Mouse (Mus musculus) erythroblast, adult 5-6 weeks (primary cell): ENCODE data around the gene Atp6v1fnb. TPM values are rescaled to one million over a fixed set of nuclear protein-coding genes. Genes with fewer than 3 reads are reported as not detected.

ENCODE experiments used
- ATAC-seq: replicated peaks from 2 replicates; pipeline ENCODE4 v1.8.0; 2016; ENCODE audit warnings: moderate number of reproducible peaks, mild to moderate bottlenecking, moderate TSS enrichment, inconsistent platforms; ENCODE audit not compliant: poor library complexity, low FRiP score, severe bottlenecking
- total RNA-seq, 2 experiments: library from RNA; stranded (forward) in 1 of 2; stranded (reverse) in 1 of 2; fragments of 150-400 nt in 1 of 2; fragments of 200-764, 138-1000 nt in 1 of 2; gene quantifications; 2 replicates each; pipeline versions ENCODE4 v1.2.3 to v1.2.4; 2015 to 2017; ENCODE audit warnings: low replicate concordance in 2 of 2

Atp6v1fnb gene
- not detected in 2 replicates for total RNA-seq (2015; ENCODE audit: low replicate concordance)
- not detected in 2 replicates for total RNA-seq (2017; ENCODE audit: low replicate concordance)

DNA sequence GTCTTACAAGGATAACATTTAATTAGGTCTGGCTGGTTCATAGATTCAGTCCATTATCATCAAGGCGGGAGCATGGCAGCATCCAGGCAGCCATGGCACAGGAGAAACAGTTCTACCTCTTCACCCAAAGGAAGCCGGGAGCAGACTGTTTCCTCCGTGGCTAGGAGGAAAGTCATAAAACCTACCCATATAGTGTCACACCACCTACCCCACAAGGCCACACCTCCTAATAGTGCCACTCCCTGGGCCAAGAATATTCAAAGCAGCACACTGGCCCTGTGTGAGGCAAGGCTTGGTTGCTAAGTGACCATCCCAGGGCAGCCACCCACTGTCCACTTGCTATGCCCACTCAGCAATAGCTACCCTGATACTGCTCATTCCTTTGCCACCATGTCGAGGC is at the start of gene Atp6v1fnb:
Gene Atp6v1fnb (plus strand): TSS at position 301 of the 400 bp plus-strand sequence.
- ATAC-seq = no peak

DNA sequence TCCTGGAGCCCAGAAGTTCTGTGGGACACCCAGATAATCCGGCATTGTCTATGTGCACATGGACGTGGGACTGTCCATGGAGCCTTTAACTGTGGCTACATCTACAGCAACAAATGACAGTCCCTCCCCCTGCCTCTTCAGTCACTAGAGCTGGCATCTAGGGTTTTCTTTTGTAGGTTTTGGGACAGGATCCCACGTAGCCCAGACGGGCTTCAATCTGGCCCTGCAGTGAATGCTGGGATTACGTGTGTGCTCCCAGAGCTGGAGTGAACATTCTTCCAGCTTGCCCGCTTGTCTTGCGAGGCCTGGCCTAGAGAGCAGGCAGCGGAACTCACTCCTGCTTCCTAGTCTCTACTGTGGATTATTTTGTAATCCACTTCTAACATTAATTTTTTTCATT is 46.1 kb upstream of the Atp6v1fnb start:
- no peak for ATAC-seq

DNA sequence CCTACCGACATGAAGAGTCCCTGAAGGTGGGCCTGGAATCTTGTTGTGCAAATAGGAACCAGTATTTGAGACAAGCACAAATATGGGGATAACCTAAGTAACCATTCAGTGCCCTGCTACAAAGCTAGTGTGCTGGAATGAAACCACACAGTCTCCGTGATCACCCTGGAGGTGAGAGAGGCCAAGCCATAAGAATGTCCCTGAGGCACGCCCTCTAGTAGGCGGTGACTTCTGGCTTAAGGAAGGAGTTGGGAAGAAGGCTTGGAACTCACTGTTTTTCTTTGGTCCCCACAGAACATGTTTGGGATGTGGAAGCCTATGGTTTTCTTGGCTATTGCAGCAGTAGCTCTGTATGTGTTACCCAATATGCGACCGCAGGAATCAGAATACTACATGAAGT is 44.9 kb upstream of the Atp6v1fnb start:
- ATAC-seq = no peak

DNA sequence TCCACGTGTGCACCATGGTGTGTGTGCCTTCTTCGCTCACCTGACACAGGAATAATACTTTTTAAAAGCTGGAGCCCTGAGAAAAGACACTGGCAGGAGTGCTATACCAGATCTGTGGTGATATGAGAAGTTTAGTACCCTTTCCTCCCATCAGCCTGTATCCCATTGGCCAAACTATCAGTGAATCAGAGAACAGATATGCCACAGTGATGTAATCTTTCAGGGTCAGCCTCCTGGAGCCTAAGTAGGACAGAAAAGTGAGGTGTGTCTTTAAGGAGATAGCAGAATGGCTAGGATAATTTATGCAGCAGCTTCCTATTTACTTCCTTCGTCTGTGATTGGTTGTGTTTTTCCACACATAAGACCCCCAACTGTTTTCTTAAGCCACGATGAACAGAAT is 43.1 kb upstream of the Atp6v1fnb start:
- no peak for ATAC-seq

DNA sequence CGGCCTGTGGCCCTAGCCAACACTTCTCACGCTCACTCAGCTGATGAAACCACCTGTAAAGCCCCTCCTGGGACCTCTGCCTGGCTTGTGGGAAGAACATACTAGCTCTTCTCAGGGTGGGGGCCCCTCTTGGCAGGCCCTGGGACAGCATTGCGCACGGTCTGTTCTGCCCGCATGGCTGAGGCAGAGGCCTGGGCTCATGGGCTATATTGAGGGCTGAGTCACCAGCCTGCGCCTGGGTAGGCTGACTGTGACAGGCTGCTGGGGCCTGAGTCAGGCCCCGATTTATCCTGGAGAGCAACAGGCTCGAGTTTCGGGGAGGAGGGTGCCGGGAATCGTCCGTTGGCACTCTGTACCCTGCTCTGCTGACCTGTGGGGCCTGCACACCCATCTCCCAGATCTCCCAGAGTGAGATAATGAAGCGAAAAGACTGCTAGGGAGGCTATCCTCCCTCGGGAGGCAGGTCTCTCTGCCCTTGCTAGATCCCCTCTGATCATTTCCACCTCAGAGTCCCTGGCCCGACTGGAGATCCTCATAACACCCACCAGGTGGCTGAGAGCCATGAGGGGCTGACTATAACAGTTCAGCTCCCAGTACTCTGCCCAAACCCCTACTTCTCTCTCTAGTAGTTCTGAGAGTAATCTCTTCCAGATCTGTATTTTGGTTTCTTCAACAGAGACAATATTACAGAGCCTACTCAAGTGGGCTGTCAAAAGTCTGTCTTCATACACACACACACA is 40.4 kb upstream of the Atp6v1fnb start:
- no peak for ATAC-seq

DNA sequence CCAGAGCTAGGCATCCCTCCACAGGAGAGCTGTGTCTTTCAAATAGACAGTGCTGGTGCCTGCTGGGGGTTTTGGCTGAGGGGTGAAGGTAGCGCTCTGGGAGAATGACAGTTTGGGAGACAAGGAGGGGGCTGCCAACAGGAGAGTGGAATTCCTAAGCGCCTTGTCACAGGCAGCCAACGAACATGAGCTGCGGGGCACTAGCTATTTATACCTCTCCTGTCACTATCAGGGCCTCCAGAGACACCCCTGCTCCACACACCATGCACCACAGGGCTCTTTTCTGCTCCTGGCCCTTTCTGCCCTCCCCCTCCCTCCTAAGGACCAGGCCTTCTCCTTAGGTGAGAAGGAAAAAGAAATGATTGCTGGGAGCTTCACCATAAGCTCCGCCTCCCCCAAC is 39.8 kb upstream of the Atp6v1fnb start:
- no peak for ATAC-seq

DNA sequence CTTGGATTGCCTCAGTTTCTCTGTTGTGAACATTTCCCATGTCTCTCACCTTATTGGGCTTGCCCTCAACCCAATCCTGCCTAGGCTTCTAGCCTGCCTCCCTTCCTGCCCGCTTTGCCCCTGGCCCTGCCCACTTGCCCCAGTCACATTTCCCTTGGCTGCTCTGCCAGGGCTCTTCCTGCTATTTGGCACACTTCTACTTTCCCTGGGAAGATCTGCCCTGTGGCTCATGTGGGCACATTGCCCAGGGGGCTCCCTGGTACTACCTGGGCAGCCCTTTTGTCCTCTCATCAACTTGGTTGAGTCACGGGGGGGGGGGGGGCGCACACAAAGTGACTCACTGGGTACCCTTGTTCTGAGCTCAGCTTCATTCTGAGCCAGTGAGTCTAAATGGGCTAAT is 39.1 kb upstream of the Atp6v1fnb start:
- no peak for ATAC-seq

- no peak for ATAC-seq
Measured at GRCm38 (mm10) chr6:29432676-29433037, 38.6 kb upstream of the Atp6v1fnb start.

DNA sequence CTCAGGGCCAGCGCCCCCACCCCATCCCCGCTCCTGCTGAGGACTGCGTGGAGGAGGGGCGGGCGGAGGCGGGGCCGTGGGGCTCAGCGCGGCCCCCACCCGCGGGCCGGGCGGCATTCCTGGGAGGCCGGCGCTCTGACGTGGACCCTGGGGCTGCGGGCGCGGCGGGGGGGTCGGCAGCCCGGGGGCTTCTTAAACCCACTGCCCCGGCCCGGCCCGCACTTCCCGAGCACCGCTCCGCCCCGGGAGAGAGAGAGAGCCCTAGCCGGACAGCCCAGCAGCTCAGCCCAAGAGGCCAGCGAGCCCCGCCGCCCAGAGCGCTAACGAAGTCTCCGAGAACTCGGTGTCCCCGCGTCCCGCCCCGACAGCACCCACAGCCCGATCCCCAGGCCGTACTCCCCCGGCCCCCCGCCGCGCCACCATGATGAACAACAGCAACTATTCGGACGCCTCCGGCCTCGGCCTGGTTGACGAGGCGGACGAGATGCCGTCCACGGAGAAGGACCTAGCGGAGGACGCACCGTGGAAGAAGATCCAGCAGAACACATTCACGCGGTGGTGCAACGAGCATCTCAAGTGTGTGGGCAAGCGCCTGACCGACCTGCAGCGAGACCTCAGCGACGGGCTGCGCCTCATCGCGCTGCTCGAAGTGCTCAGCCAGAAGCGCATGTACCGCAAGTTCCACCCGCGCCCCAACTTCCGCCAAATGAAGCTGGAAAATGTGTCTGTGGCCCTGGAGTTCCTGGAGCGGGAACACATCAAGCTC is 38.0 kb upstream of the Atp6v1fnb start, which contains the start of gene Flnc:
Gene Flnc (plus strand): TSS at position 219 of the 766 bp plus-strand sequence.
- no peak for ATAC-seq

GRCm38 (mm10) chr6:29433804-29434795 is 37.1 kb upstream of the Atp6v1fnb start:
- ATAC-seq = no peak

DNA sequence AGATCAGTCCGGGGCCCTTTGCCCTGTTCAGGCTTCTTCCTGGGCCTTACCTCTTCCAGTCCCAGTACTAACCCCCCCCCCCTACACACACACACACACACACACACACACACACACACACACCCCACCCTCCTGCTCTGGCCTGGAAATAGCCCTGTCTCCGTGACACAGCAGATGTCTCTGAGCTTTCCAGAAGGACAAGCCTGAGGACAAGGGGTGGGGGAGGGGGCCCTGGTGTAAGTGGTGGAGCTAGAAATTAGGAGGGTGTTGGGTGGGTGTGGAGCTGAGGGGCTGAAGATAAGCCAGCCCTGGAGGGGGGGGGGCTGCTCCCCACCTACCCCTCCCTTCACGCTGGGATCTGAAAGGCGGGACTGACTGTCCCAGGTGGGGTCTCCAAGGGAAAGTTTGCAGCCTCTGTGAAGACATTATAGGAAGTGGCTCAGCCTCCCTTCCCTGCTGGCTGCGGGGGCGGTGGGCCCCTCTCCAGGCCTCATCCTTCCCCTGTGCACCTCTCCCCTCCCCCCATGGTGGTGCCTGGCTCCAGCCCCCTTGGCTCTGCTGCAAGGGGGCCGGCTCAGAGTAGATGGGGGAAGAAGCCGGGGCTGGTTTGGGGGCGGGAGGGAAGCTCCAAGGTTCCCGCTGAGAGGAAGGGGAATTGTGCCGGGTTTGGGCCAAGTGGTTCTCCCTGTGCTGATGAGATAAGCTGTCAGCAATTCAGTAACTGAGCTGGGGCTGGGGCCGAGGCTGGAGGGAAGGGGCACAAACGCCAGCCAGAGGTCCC is 36.1 kb upstream of the Atp6v1fnb start:
- no peak for ATAC-seq

GRCm38 (mm10) chr6:29435940-29436451 is 35.2 kb upstream of the Atp6v1fnb start:
- ATAC-seq = no peak

DNA sequence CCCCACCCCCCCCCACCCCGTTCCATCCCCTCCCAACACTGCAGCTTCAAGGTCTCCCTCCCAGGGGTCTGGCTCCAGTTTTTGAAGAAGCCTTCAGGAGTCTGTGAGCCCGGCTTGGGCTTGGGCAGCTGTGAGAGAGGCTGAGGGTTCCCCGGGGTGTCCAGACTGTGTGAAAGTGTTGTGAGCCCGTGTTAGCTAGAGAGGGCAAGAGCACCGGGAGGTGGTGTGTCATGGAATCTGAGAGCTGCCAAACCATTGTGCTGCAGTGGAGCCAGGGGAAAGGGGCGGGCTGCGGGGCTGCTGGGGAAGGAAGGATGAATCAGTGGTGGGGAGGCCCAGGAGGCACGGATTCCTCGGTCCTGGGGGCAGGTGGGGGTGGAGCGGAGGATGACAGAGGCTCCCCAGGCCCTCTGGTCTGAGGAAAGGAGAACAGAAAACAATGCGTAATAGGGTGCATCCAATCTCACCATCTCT is 34.7 kb upstream of the Atp6v1fnb start:
- no peak for ATAC-seq

GRCm38 (mm10) chr6:29439251-29439650 is 32.0 kb upstream of the Atp6v1fnb start:
- no peak for ATAC-seq

- no peak for ATAC-seq
Measured at GRCm38 (mm10) chr6:29439789-29440188, 31.4 kb upstream of the Atp6v1fnb start.

GRCm38 (mm10) chr6:29444773-29445172 is 26.5 kb upstream of the Atp6v1fnb start:
- ATAC-seq = no peak

- no peak for ATAC-seq
Measured at GRCm38 (mm10) chr6:29445354-29445753, 25.9 kb upstream of the Atp6v1fnb start.

DNA sequence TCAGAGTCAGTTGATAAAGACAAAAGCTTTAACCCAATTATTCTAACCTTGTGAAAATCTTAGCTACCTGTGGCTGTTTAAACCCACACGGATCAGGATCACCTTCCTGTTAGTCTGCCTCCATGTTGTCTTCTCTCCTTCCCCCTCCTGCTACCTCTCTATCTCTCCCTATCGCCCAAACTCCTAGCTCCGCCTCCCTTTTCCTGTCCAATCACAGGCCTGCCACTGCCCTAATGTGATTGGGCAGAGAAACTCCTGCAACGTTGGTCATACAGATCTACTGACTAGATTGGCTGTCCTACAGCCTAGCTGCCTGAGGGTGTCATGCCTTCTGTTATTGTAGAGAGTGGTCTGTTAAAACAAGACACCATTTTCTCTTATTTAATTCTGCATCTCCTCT is 21.4 kb upstream of the Atp6v1fnb start:
- ATAC-seq = no peak

GRCm38 (mm10) chr6:29450667-29451066 is 20.6 kb upstream of the Atp6v1fnb start:
- ATAC-seq = no peak
